Mouse (Mus musculus): Measurements from ENCODE around the gene Pkdcc. TPM values are rescaled to one million over a fixed set of nuclear protein-coding genes. Genes with fewer than 3 reads are reported as not detected.

Pkdcc gene
- polyA plus RNA-seq, 1 experiment = 0.02 TPM

- no peaks in the 10 kb centered on the region for H3K36me3 ChIP-seq (ENCODE audit: control insufficient read depth)
- no peaks in the 10 kb centered on the region for H3K4me1 ChIP-seq (ENCODE audit: control insufficient read depth)
- H3K9me3 ChIP-seq (ENCODE audit: control insufficient read depth, low read length) = no peaks in the 10 kb centered on the region
- no peak overlapping the region for H3K4me3 ChIP-seq (replicated peaks)
- TF ChIP-seq GATA1 (IDR thresholded peaks at IDR 0.05; ENCODE audit: low read length) = no peak
- no peak for TF ChIP-seq TAL1 (IDR thresholded peaks at IDR 0.05; ENCODE audit: low read length)
- no peaks in the 10 kb centered on the region for H3K27me3 ChIP-seq (ENCODE audit: control insufficient read depth)
Observed at GRCm38 (mm10) chr17:83235227-83235626, 20.1 kb downstream of the Pkdcc start.

DNA sequence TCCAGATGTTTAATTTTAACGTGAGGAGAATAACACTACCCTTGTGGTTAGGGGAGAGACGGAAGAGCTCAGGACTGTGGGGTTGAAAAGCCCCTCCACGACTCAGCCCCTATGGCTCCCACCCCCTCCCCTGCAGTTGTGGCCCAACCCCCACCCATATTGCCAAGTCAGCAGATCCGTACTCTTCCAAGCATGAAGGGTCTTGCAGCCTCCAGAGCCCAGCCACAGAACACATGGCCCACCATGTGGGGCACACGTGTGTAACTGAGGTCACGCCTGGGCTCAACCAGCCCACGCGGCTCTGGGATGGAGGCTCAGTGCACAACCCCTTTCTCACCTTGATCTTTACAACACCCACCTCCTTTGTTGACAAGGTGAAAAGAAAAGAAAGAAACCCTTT, 21.1 kb downstream of the Pkdcc start:
- no peaks in the 10 kb centered on the region for H3K36me3 ChIP-seq (ENCODE audit: control insufficient read depth)
- no peaks in the 10 kb centered on the region for H3K9me3 ChIP-seq (ENCODE audit: control insufficient read depth, low read length)
- no peak overlapping the region for H3K4me3 ChIP-seq (replicated peaks)
- H3K4me1 ChIP-seq (ENCODE audit: control insufficient read depth) = no peaks in the 10 kb centered on the region
- TF ChIP-seq GATA1 (IDR thresholded peaks at IDR 0.05; ENCODE audit: low read length) (no peak), TAL1 (IDR thresholded peaks at IDR 0.05; ENCODE audit: low read length) (no peak)
- no peaks in the 10 kb centered on the region for H3K27me3 ChIP-seq (ENCODE audit: control insufficient read depth)

- H3K36me3 ChIP-seq (ENCODE audit: control insufficient read depth) = no peaks in the 10 kb centered on the region
- TF ChIP-seq TAL1 (IDR thresholded peaks at IDR 0.05; ENCODE audit: low read length) = no peak
- TF ChIP-seq GATA1 (IDR thresholded peaks at IDR 0.05; ENCODE audit: low read length) = no peak
- H3K27me3 ChIP-seq (ENCODE audit: control insufficient read depth) = no peaks in the 10 kb centered on the region
- no peaks in the 10 kb centered on the region for H3K4me1 ChIP-seq (ENCODE audit: control insufficient read depth)
- no peaks in the 10 kb centered on the region for H3K9me3 ChIP-seq (ENCODE audit: control insufficient read depth, low read length)
- no peak overlapping the region for H3K4me3 ChIP-seq (replicated peaks)
Observed at GRCm38 (mm10) chr17:83238123-83239058, 23.3 kb downstream of the Pkdcc start.

DNA sequence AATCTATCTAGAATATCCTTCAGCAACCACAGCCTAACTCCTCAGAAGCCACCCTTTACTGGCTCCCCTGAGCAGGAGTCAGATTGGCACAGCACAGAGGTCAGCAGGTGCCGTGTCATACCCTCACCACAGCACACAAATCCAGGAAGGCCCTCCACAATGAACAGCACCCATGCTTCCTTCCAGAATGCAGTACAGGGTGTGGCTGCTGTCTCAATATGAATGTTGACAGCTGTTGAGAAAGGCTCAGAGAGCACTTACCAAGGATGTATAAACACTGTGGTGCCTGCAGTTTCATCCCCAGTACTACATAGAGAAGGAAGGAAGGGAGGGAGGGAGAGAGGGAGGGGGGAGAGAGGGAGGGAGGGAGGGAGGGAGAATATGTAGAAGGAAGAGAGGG, 29.4 kb downstream of the Pkdcc start:
- no peaks in the 10 kb centered on the region for H3K36me3 ChIP-seq (ENCODE audit: control insufficient read depth)
- peaks cover 14% of the 10 kb centered on the region for H3K27me3 ChIP-seq (ENCODE audit: control insufficient read depth)
- no peak overlapping the region for H3K4me3 ChIP-seq (replicated peaks)
- TF ChIP-seq GATA1 (IDR thresholded peaks at IDR 0.05; ENCODE audit: low read length) (no peak), TAL1 (IDR thresholded peaks at IDR 0.05; ENCODE audit: low read length) (no peak)
- H3K9me3 ChIP-seq (ENCODE audit: control insufficient read depth, low read length) = no peaks in the 10 kb centered on the region
- H3K4me1 ChIP-seq (ENCODE audit: control insufficient read depth) = no peaks in the 10 kb centered on the region

DNA sequence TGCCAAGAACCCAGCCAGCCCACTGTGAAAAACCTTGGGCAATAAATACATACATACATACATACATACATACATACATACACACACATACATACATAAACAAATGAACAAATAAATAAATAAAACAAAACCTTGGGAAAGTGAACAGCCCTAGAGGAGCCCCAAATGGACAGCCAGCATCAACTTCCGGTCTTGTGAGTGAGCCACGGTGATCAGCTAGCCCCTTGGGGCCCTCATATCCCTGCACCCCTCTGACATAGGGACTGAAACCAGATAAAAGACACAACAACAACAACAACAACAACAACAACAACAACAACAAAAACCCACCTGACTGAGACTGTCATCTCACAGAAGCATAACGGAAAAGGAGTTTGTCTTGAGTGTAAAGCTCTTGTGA, 30.4 kb downstream of the Pkdcc start:
- TF ChIP-seq TAL1 (IDR thresholded peaks at IDR 0.05; ENCODE audit: low read length) = no peak
- no peak for TF ChIP-seq GATA1 (IDR thresholded peaks at IDR 0.05; ENCODE audit: low read length)
- Histone ChIP-seq H3K4me3 (replicated peaks) (no peak overlapping the region), H3K9me3 (ENCODE audit: control insufficient read depth, low read length) (no peaks in the 10 kb centered on the region), H3K36me3 (ENCODE audit: control insufficient read depth) (no peaks in the 10 kb centered on the region), H3K27me3 (ENCODE audit: control insufficient read depth) (peaks cover 14% of the 10 kb centered on the region), H3K4me1 (ENCODE audit: control insufficient read depth) (no peaks in the 10 kb centered on the region)

DNA sequence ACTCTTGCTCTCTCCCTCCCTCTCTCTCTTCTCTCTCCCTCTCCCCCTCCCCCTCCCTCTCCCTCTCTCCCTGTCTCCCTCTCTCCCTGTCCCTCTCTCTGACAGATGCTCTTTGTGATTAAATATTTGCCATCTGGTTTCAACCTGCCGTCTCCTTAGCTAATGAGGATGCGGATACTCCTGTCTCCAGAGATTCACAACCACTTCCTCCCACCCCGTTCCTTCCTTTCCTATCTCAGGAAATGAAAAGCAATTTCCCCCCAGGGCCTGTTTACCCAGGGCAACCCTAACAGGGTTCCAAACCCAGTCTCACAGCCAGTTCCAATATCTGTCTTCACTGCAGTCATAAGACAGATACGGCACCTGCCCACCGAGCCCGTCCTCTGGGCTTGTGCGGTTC, 31.0 kb downstream of the Pkdcc start:
- TF ChIP-seq TAL1 (IDR thresholded peaks at IDR 0.05; ENCODE audit: low read length) (no peak), GATA1 (IDR thresholded peaks at IDR 0.05; ENCODE audit: low read length) (no peak)
- H3K27me3 ChIP-seq (ENCODE audit: control insufficient read depth) = peaks cover 14% of the 10 kb centered on the region
- H3K4me1 ChIP-seq (ENCODE audit: control insufficient read depth) = no peaks in the 10 kb centered on the region
- H3K9me3 ChIP-seq (ENCODE audit: control insufficient read depth, low read length) = no peaks in the 10 kb centered on the region
- H3K4me3 ChIP-seq (replicated peaks) = no peak overlapping the region
- H3K36me3 ChIP-seq (ENCODE audit: control insufficient read depth) = no peaks in the 10 kb centered on the region

DNA sequence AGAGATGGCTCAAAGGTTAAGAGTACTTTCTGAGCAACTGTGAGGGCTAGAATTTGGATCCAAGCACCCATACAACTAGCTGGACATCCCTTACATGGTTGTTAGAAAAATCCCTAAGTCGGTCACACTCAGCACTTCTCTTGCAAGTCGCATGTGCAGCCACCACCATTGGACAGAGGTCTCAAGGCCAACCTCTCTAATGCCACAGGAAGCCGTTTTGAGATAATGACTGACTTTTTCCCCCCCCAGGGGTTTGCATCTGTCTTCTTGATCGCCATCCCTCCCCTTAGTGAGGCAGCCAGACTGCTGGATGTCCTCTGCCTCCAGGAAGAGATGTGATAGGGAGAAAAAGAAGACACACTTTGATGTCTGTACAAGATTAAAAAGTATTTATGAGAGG, 32.1 kb downstream of the Pkdcc start:
- H3K4me1 ChIP-seq (ENCODE audit: control insufficient read depth) = no peaks in the 10 kb centered on the region
- H3K9me3 ChIP-seq (ENCODE audit: control insufficient read depth, low read length) = no peaks in the 10 kb centered on the region
- no peaks in the 10 kb centered on the region for H3K36me3 ChIP-seq (ENCODE audit: control insufficient read depth)
- H3K4me3 ChIP-seq (replicated peaks) = no peak overlapping the region
- H3K27me3 ChIP-seq (ENCODE audit: control insufficient read depth) = peaks cover 14% of the 10 kb centered on the region
- TF ChIP-seq GATA1 (IDR thresholded peaks at IDR 0.05; ENCODE audit: low read length) (no peak), TAL1 (IDR thresholded peaks at IDR 0.05; ENCODE audit: low read length) (no peak)

DNA sequence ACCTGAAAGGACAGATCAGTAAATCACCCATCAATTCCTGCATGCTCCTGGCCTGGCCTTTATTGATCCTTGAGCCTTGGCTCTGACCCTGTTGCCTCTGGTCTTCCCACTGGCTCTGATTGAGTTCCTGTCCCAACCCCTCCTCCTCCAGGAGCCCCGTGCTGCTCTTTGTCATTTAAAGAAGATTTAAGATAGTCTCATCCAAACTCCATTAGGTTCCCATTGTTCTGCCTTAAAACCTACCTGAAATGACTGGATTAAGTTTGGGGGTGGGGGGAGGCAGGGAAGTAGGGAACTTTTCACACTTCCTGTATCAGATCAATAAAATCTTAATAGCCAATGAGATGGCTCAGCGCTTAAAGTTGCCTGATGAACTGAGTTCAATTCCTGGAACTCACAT, 33.4 kb downstream of the Pkdcc start:
- H3K4me3 ChIP-seq (replicated peaks) = no peak overlapping the region
- H3K36me3 ChIP-seq (ENCODE audit: control insufficient read depth) = no peaks in the 10 kb centered on the region
- H3K4me1 ChIP-seq (ENCODE audit: control insufficient read depth) = no peaks in the 10 kb centered on the region
- no peak for TF ChIP-seq GATA1 (IDR thresholded peaks at IDR 0.05; ENCODE audit: low read length)
- no peak for TF ChIP-seq TAL1 (IDR thresholded peaks at IDR 0.05; ENCODE audit: low read length)
- peaks cover 14% of the 10 kb centered on the region for H3K27me3 ChIP-seq (ENCODE audit: control insufficient read depth)
- H3K9me3 ChIP-seq (ENCODE audit: control insufficient read depth, low read length) = no peaks in the 10 kb centered on the region

DNA sequence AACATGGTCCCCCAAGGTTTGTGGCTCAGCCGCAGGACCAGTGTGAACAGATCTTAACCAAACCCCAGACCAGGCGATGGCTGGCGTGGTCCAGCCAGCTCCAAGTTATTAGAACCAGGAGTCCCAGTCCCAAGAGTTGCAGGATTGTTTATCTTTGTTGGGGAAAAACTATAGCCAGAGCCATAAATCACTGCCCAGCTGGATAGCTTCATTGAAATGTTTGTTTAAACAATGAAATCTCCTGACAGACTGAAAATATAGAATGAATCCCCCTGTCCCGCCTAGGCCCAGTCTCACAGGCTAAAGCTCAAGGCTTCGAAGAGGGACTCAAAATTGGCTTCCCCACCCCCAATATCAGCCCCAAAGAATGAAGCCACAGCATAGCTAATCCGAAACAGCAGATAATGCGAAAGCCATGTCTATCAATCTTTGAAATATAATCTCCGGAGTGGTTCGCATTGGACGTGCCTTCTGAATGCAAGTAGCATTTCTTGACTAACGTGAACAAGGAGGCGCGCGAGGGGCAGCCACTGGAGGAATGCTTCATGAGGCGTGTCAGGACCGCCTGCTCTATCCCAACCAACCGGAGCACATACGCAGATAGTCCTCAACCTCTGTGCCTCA, 35.9 kb downstream of the Pkdcc start:
- TF ChIP-seq TAL1 (IDR thresholded peaks at IDR 0.05; ENCODE audit: low read length) = no peak
- TF ChIP-seq GATA1 (IDR thresholded peaks at IDR 0.05; ENCODE audit: low read length) = no peak
- Histone ChIP-seq H3K27me3 (ENCODE audit: control insufficient read depth) (peaks cover 14% of the 10 kb centered on the region), H3K4me3 (replicated peaks) (no peak overlapping the region)

More for the DNA sequence above, 35.9 kb downstream of the Pkdcc start:
- Histone ChIP-seq H3K36me3 (ENCODE audit: control insufficient read depth) (no peaks in the 10 kb centered on the region), H3K4me1 (ENCODE audit: control insufficient read depth) (no peaks in the 10 kb centered on the region), H3K9me3 (ENCODE audit: control insufficient read depth, low read length) (no peaks in the 10 kb centered on the region)

Data from erythroblast, embryonic 14.5 days (primary cell).